Mouse (Mus musculus): ENCODE measurements around the gene Svop.

DNA sequence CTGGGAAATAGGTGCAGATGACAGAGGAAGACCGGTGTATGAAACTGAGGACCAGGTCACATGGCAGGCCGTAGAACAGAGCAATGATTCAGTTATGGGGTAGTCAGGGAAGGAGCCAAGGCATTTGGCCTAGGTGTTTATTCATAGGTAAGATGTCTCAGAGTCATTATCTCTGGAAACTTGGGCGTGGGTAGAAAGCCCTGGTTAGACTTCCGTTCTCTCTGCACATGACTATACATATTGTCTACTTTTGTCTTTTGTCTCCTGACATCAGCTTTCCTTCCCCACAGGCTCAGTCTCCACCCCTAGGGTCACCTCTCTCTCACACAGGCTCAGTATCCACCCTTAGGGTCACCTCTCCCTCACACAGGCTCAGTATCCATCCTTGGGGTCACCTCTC, 47.6 kb downstream of the Svop start:
- TF ChIP-seq POLR2A (IDR thresholded peaks at IDR 0.05; ENCODE audit: borderline replicate concordance, extremely low read depth, low read depth, low read length) (no peak), CTCF (IDR thresholded peaks at IDR 0.05; ENCODE audit: insufficient read depth, low read length) (no peak)

All from lung, adult 2 months (tissue).